Mouse (Mus musculus) stomach, postnatal 0 days (tissue): ENCODE results near the gene Hdac7.

ENCODE experiments used
- CTCF ChIP-seq: IDR thresholded peaks from 2 replicates; pipeline ENCODE4 v1.5.1; 2016; ENCODE audit warnings: antibody characterized with exemption, low read depth, mild to moderate bottlenecking, moderate library complexity
- EP300 ChIP-seq: optimal IDR thresholded peaks from 2 replicates; pipeline ENCODE3; 2016; ENCODE audit warnings: antibody characterized with exemption

DNA sequence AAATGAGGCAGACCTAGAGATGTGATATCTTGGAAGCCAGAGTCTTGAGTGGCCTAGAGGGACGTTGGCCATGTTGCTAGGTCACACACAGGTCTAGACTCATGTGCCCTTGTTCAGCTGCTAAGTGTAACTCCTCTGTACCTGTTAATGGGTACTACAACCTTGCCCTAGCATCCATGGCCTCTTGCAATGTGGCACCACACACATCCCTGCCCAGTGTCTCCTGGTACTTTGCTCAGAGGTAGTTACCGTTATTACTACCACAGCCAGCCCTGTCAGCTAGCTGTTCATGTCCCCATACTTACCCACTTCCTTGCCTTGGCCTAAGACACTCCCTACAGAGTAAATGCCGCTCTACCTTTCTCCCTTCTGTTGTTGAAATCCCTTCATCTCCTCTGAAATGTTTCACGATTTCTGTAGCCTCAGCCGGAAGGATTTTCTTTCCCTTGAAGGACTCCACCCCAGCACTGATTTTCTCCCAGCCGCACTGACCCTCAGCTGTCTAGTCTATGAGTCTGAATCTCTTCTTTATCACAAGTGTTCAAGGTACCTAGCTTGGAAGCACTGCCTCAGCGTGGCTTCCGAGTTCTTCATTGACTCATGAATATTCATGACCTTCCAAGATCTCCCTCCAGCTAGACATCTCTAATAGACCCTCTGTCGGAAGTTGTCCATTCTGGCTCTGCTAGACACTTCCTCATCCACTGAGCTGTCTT is 11.4 kb downstream of the Hdac7 start:
- TF ChIP-seq CTCF (no peak), EP300 (no peak)
